14 mouse cellular contexts compared by ENCODE assay signal in genomic region chr13:93711226-93711625, GRCm38 (mm10). TPM values are rescaled to one million over a fixed set of nuclear protein-coding genes. Genes with fewer than 3 reads are reported as not detected.
"Had no signal": no experiment of that assay in that cellular context is flagged by ENCODE, and none has a peak within 500 bp of the region (broad histone marks: within the 10 kb centered on the region; RNA-seq: fewer than 3 reads in every experiment).

No protein-coding gene starts in this region.

- H3K27ac ChIP-seq: hindbrain, postnatal 0 days; limb, embryonic 13.5 days; midbrain, embryonic 12.5 days had no signal

- H3K9ac ChIP-seq: limb, embryonic 13.5 days; midbrain, embryonic 12.5 days had no signal

- H3K36me3 ChIP-seq: limb, embryonic 13.5 days; midbrain, embryonic 12.5 days had no signal

- H3K4me2 ChIP-seq: limb, embryonic 13.5 days; midbrain, embryonic 12.5 days had no signal

- ATAC-seq: hindbrain, postnatal 0 days; midbrain, embryonic 16.5 days had no signal

- H3K4me3 ChIP-seq: limb, embryonic 13.5 days; midbrain, embryonic 12.5 days had no signal

- H3K27me3 ChIP-seq: limb, embryonic 13.5 days; midbrain, embryonic 12.5 days had no signal

- H3K4me1 ChIP-seq: limb, embryonic 13.5 days; midbrain, embryonic 12.5 days had no signal

- DNase-seq: layer of hippocampus, adult 9-11 months; left cerebral cortex, postnatal 4 days; lung, adult 18-20 months; right cerebral cortex, postnatal 14 days; thymus, postnatal 36 days had no signal

- H3K9me3 ChIP-seq: limb, embryonic 13.5 days; midbrain, embryonic 12.5 days had no signal

RNA-seq across cellular contexts. Expression of gene Dmgdh, which starts 37.0 kb away (rescaled TPM):
- total RNA-seq: megakaryocyte-erythroid progenitor cell, adult 5-6 weeks had no signal
- polyA plus RNA-seq: limb, embryonic 13.5 days; lung, embryonic 16.5 days; midbrain, embryonic 12.5 days; spleen, adult 2 months; thymus, postnatal 0 days had no signal

RNA-seq across cellular contexts. Expression of gene Bhmt2, which starts 37.1 kb away (rescaled TPM):
- total RNA-seq: hindbrain, postnatal 0 days; megakaryocyte-erythroid progenitor cell, adult 5-6 weeks had no signal
- polyA plus RNA-seq: midbrain, embryonic 12.5 days; neural tube, embryonic 14.5 days; spleen, adult 2 months; thymus, postnatal 0 days had no signal
